Mouse (Mus musculus) bone marrow, adult 2 months (tissue): ENCODE data around the gene Olfr196. TPM values are rescaled to one million over a fixed set of nuclear protein-coding genes. Genes with fewer than 3 reads are reported as not detected.
"Not testable (repeated sequence)": the region's sequence is repeated elsewhere in the genome, so short reads cannot be mapped to it uniquely, and the experiment has no call there.

Source experiments
- H3K27ac ChIP-seq: fragments of 200-500 bp; 2 replicates; pipeline ENCODE4 v1.5.1; 2012; ENCODE audit warnings: low read depth, mild to moderate bottlenecking, control low read depth, inconsistent platforms, low read length; ENCODE audit not compliant: control insufficient read depth, poor library complexity, insufficient read depth
- H3K4me1 ChIP-seq: fragments of 200-500 bp; 2 replicates; pipeline ENCODE4 v1.6.1; 2011; ENCODE audit warnings: low read length; ENCODE audit not compliant: control insufficient read depth, insufficient read depth
- H3K4me3 ChIP-seq: fragments of 200-500 bp; replicated peaks from 2 replicates; pipeline ENCODE3; 2011; ENCODE audit warnings: mild to moderate bottlenecking, low read depth, low read length, control low read depth; ENCODE audit not compliant: control insufficient read depth
- CTCF ChIP-seq: fragments of 200-500 bp; IDR thresholded peaks from 2 replicates; pipeline ENCODE4 v1.5.1; 2011; ENCODE audit warnings: low read length, control low read depth; ENCODE audit not compliant: control insufficient read depth, insufficient read depth
- POLR2A ChIP-seq: fragments of 200-500 bp; IDR thresholded peaks from 2 replicates; pipeline ENCODE4 v1.6.1; 2011; ENCODE audit warnings: low read depth, mild to moderate bottlenecking, control low read depth, low read length, borderline replicate concordance; ENCODE audit not compliant: control insufficient read depth
- WGBS: fragments of 180-500 bp; shearing (Covaris S2); methylation state at CpG from one replicate; pipeline ENCODE4 v1.1.7; 2018; 5-methylcytosine and 5-hydroxymethylcytosine counted together
- polyA plus RNA-seq: library from polyadenylated mRNA; stranded (reverse); fragments of >200 nt; gene quantifications from 2 replicates; pipeline ENCODE4 v1.2.4, GENCODE M21; 2011; ENCODE audit warnings: low replicate concordance; ENCODE audit not compliant: missing spikeins, insufficient read depth, insufficient read length

Olfr196 gene
- not detected in 2 replicates for polyA plus RNA-seq

GRCm38 (mm10) chr16:59170354-59170753 lies at the start of gene Olfr196:
Gene Olfr196 (minus strand): TSS chr16:59170454.
- H3K4me3 ChIP-seq, result no peak within 1 kb of the TSS
- WGBS, result 60% methylated on average over 3 of the region's 3 CpGs
- no peaks in the 10 kb centered on the region for H3K4me1 ChIP-seq
- H3K27ac ChIP-seq, result no peak within 1 kb of the TSS
- TF ChIP-seq CTCF (no peak), POLR2A (no peak)

GRCm38 (mm10) chr16:59219667-59220066 lies 49.4 kb upstream of the Olfr196 start, which contains the start of gene Olfr199:
Gene Olfr199 (minus strand): TSS chr16:59219767.
- H3K4me3 ChIP-seq, H3K27ac ChIP-seq, H3K4me1 ChIP-seq: not testable (repeated sequence)
- 63% methylated on average over 1 of the region's 1 CpGs for WGBS

- not testable (repeated sequence) for H3K27ac ChIP-seq, H3K4me3 ChIP-seq, H3K4me1 ChIP-seq
- 64% methylated on average over 3 of the region's 3 CpGs for WGBS
Observed at GRCm38 (mm10) chr16:59217861-59218260, 47.6 kb upstream of the Olfr196 start.

GRCm38 (mm10) chr16:59203433-59203832 lies 33.2 kb upstream of the Olfr196 start, which contains the start of gene Olfr198:
Gene Olfr198 (minus strand): TSS chr16:59203533.
- WGBS, result 58% methylated on average over 1 of the region's 1 CpGs
- H3K27ac ChIP-seq, H3K4me1 ChIP-seq, H3K4me3 ChIP-seq: not testable (repeated sequence)

GRCm38 (mm10) chr16:59151996-59152395 lies 18.3 kb downstream of the Olfr196 start:
- no peaks in the 10 kb centered on the region for H3K4me1 ChIP-seq
- H3K4me3 ChIP-seq, result no peak overlapping the region
- WGBS, result 74% methylated on average over 2 of the region's 2 CpGs
- TF ChIP-seq POLR2A, result no peak
- TF ChIP-seq CTCF, result no peak
- H3K27ac ChIP-seq, result no peak overlapping the region

- Histone ChIP-seq H3K4me3 (no peak within 1 kb of the TSS), H3K4me1 (no peaks in the 10 kb centered on the region), H3K27ac (no peak within 1 kb of the TSS)
- TF ChIP-seq POLR2A (no peak), CTCF (no peak)
- 77% methylated on average over 1 of the region's 1 CpGs for WGBS
Observed at GRCm38 (mm10) chr16:59146746-59147145, 23.5 kb downstream of the Olfr196 start, which contains the start of gene Olfr195. Gene Olfr195 (plus strand): TSS chr16:59147046.

- TF ChIP-seq CTCF (no peak), POLR2A (no peak)
- H3K4me1 ChIP-seq, result no peaks in the 10 kb centered on the region
- no peak overlapping the region for H3K4me3 ChIP-seq
- no peak overlapping the region for H3K27ac ChIP-seq
Observed at GRCm38 (mm10) chr16:59141105-59141504, 29.1 kb downstream of the Olfr196 start.

GRCm38 (mm10) chr16:59130740-59131139 lies 39.5 kb downstream of the Olfr196 start:
- H3K4me1 ChIP-seq, result no peaks in the 10 kb centered on the region
- no peak overlapping the region for H3K27ac ChIP-seq
- WGBS, result 79% methylated on average over 1 of the region's 1 CpGs
- TF ChIP-seq CTCF (no peak), POLR2A (no peak)
- no peak overlapping the region for H3K4me3 ChIP-seq

GRCm38 (mm10) chr16:59120969-59121368 lies 49.3 kb downstream of the Olfr196 start, which contains the start of gene Olfr194:
Gene Olfr194 (minus strand): TSS chr16:59121069.
- Histone ChIP-seq H3K4me1 (no peaks in the 10 kb centered on the region), H3K4me3 (no peak within 1 kb of the TSS), H3K27ac (no peak within 1 kb of the TSS)
- TF ChIP-seq POLR2A, result no peak
- TF ChIP-seq CTCF, result no peak

Other genes starting within 250 kb of the Olfr196 start
- gene Olfr181, start 241.7 kb downstream of the Olfr196 start, polyA plus RNA-seq, result not detected in 2 replicates
- gene Olfr180, start 241.1 kb downstream of the Olfr196 start, polyA plus RNA-seq, result not detected in 2 replicates
- not detected in 2 replicates for gene Olfr183, start 175.1 kb downstream of the Olfr196 start, polyA plus RNA-seq
- not detected in 2 replicates for gene Olfr186, start 140.2 kb downstream of the Olfr196 start, polyA plus RNA-seq
- not detected in 2 replicates for gene Olfr187, start 130.7 kb downstream of the Olfr196 start, polyA plus RNA-seq
- gene Olfr190, start 92.4 kb downstream of the Olfr196 start, polyA plus RNA-seq, result 0.32 TPM in 1 of 2 replicates, not detected in the other
- gene Olfr191, start 80.6 kb downstream of the Olfr196 start, polyA plus RNA-seq, result not detected in 2 replicates
- not detected in 2 replicates for gene Olfr193, start 58.6 kb downstream of the Olfr196 start, polyA plus RNA-seq
- gene Olfr194, start 49.4 kb downstream of the Olfr196 start, polyA plus RNA-seq, result not detected in 2 replicates
- not detected in 2 replicates for gene Olfr195, start 23.4 kb downstream of the Olfr196 start, polyA plus RNA-seq
- not detected in 2 replicates for gene Olfr198, start 33.1 kb upstream of the Olfr196 start, polyA plus RNA-seq
- gene Olfr199, start 49.3 kb upstream of the Olfr196 start, polyA plus RNA-seq, result not detected in 2 replicates
- gene Olfr201, start 102.2 kb upstream of the Olfr196 start, polyA plus RNA-seq, result not detected in 2 replicates
- not detected in 2 replicates for gene Olfr202, start 116.3 kb upstream of the Olfr196 start, polyA plus RNA-seq
- not detected in 2 replicates for gene Olfr203, start 128.4 kb upstream of the Olfr196 start, polyA plus RNA-seq
- gene Olfr204, start 147.8 kb upstream of the Olfr196 start, polyA plus RNA-seq, result not detected in 2 replicates
- gene Olfr205, start 160.7 kb upstream of the Olfr196 start, polyA plus RNA-seq, result not detected in 2 replicates
- not detected in 2 replicates for gene Olfr206, start 178.8 kb upstream of the Olfr196 start, polyA plus RNA-seq
- not detected in 2 replicates for gene Olfr209, start 193.5 kb upstream of the Olfr196 start, polyA plus RNA-seq
- gene Gabrr3, start 236.9 kb upstream of the Olfr196 start, polyA plus RNA-seq, result not detected in 2 replicates